17 mouse cellular contexts compared by ENCODE assay signal in the genomic region with DNA sequence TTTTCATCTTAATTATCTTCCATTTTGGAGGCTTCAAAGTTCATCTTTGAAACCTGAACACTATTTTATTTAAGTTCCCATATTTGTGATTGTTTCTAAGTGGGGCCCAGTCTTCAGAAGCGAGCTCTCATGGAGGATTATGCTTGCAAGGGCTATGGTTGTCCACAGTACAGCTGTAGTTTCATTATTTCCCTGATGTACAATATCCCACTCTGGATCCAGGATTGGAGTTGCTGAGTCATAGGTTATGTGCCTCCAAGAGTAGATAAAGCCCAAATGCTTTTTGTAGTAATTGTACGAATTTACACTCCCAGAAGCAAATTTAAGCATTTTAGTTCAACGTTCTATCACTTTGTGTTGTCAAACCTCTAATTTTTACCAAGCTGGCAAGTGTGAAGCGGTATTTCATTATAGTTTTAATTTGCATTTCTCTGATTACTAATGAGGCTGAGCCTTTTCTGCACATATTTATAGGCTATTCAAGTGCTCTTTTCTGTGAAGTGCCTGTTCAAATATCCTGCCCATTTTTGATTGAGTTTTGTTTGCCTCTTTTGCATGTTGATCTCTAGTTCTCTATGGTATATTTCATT. TPM values are rescaled to one million over a fixed set of nuclear protein-coding genes. Genes with fewer than 3 reads are reported as not detected.
"Had no signal": no experiment of that assay in that cellular context is flagged by ENCODE, and none has a peak within 500 bp of the region (broad histone marks: within the 10 kb centered on the region; RNA-seq: fewer than 3 reads in every experiment).

No protein-coding gene starts in this region.

- H3K27ac ChIP-seq: limb, embryonic 15.5 days; liver, embryonic 12.5 days; macrophage; midbrain, embryonic 12.5 days; neural tube, embryonic 12.5 days had no signal

- H3K36me3 ChIP-seq: limb, embryonic 15.5 days; liver, embryonic 12.5 days; midbrain, embryonic 12.5 days; neural tube, embryonic 12.5 days had no signal

- H3K4me3 ChIP-seq: limb, embryonic 15.5 days; liver, embryonic 12.5 days; megakaryocyte, embryonic 14.5 days; midbrain, embryonic 12.5 days; neural tube, embryonic 12.5 days had no signal

- H3K27me3 ChIP-seq: limb, embryonic 15.5 days; liver, embryonic 12.5 days; megakaryocyte, embryonic 14.5 days; midbrain, embryonic 12.5 days; neural tube, embryonic 12.5 days had no signal

- H3K4me1 ChIP-seq: limb, embryonic 15.5 days; liver, embryonic 12.5 days; megakaryocyte, embryonic 14.5 days; midbrain, embryonic 12.5 days; neural tube, embryonic 12.5 days had no signal

- H3K4me2 ChIP-seq: limb, embryonic 15.5 days; liver, embryonic 12.5 days; lung, embryonic 14.5 days; midbrain, embryonic 12.5 days; neural tube, embryonic 12.5 days had no signal

- ATAC-seq: liver, embryonic 12.5 days had no signal

- DNase-seq: kidney, adult 8-10 months; kidney, postnatal 25 days; layer of hippocampus, adult 9-11 months; layer of hippocampus, postnatal 36 days; lung, embryonic 14.5 days; lung, postnatal 10 days; right cerebral cortex, postnatal 4 days; spleen, adult 18-20 months; thymus, postnatal 36 days had no signal

- H3K9ac ChIP-seq: limb, embryonic 15.5 days; liver, embryonic 12.5 days; lung, embryonic 14.5 days; midbrain, embryonic 12.5 days; neural tube, embryonic 12.5 days had no signal

- H3K9me3 ChIP-seq: limb, embryonic 15.5 days; liver, embryonic 12.5 days; megakaryocyte, embryonic 14.5 days; midbrain, embryonic 12.5 days; neural tube, embryonic 12.5 days had no signal

RNA-seq across cellular contexts. Expression of a gene that starts 46.9 kb away (rescaled TPM):
- total RNA-seq: monocyte, adult 5-6 weeks had no signal
- polyA plus RNA-seq: testis, adult 2 months had no signal
